Mouse (Mus musculus) heart, postnatal 10 days (tissue): ENCODE data around the gene Gm20604. TPM values are rescaled to one million over a fixed set of nuclear protein-coding genes. Genes with fewer than 3 reads are reported as not detected.

Experiments used
- DNase-seq, 2 experiments: peaks; one replicate each; pipeline ENCODE4 v3.0.0; 2021
- intact Hi-C: fragments of 180-260 bp; cut with DNase I; formaldehyde crosslinking; loops from one replicate; pipeline ENCODE4 v1.15.1; 2025
- total RNA-seq, 2 experiments: library from RNA; stranded (reverse); gene quantifications; 2 replicates each; pipeline ENCODE4 v1.2.3; 2021

Gm20604 gene
- total RNA-seq, 2 experiments from 2014 or later, result 5.0 to 5.4 TPM

DNA sequence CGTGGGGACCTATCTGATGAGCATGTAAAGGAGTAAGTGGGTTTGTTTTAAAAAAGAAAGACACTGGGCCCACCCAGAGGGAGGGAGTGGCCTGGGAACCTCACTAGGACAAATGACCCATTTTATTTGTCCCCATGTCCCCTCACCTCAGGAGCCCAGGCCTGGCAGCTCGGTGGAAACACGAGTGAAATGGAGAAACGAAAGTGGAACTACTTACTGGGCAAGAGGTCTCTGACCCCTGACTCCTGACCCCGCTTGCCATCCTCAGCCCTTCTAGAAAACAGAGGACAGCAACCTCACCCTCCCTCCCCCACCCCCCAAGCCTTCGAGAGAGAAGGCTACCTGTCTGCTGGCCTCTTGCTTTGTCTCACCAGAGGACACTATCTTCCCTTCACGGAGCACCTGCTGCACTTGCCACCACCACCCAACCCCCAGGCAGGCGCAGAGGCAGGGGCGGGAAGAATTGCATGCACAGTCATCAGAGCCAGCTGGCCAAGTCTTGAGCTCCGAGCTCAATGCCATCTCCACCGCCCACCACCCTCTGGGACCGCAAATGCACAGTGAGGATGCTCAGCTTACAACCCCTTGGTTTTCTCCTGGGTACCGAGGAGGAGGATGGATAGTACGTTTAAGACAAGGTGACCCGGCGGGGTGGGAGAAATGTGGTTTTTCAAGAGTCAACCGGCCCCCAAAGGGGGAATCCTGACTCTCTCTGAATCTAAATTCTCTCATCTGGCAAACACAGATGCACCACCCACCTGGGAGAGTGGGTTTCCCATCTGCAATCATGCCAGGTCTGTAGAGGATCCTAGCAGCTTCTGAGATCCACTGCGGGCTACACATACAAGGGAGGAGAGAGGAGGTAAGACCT lies 62.9 kb downstream of the Gm20604 start:
- intact Hi-C loops, result no loop called here
- DNase-seq, result no peak

- intact Hi-C loops, result no loop called here
- no peak for DNase-seq
These were observed 66.7 kb downstream of the Gm20604 start for GRCm38 (mm10) chr12:102691761-102692160.

Other genes with a start within 250 kb of the Gm20604 start
- gene Chga, start 203.7 kb downstream of the Gm20604 start, total RNA-seq, result not detected
- 10 to 100 TPM in 1 of 2 experiments, 1 to 10 TPM in 1; 9.6 to 11.2 TPM for gene Itpk1, start 53.7 kb downstream of the Gm20604 start, total RNA-seq
- gene Moap1, start 15.0 kb downstream of the Gm20604 start, total RNA-seq, result 10 to 100 TPM in 1 of 2 experiments, 1 to 10 TPM in 1; 9.1 to 10.5 TPM
- gene Tmem251, start 14.9 kb downstream of the Gm20604 start, total RNA-seq, result 1 to 10 TPM; 4.8 to 5.5 TPM
- gene Gm28051, start 907 bp downstream of the Gm20604 start, total RNA-seq, result not detected
- gene Gon7, start 869 bp downstream of the Gm20604 start, total RNA-seq, result 10 to 100 TPM; 10.6 to 11.7 TPM
- gene Ubr7, start 705 bp downstream of the Gm20604 start, total RNA-seq, result 10 to 100 TPM; 33.1 to 34.3 TPM
- gene Btbd7, start 119.8 kb upstream of the Gm20604 start, total RNA-seq, result 10 to 100 TPM; 35.6 to 38.1 TPM
- not detected for gene Cox8c, start 140.6 kb upstream of the Gm20604 start, total RNA-seq
- under 1 TPM; 0.02 to 0.14 TPM for gene Unc79, start 190.2 kb upstream of the Gm20604 start, total RNA-seq